Mouse (Mus musculus) colon, adult 2 months (tissue): Measurements from ENCODE around the gene Mrpl14. TPM values are rescaled to one million over a fixed set of nuclear protein-coding genes. Genes with fewer than 3 reads are reported as not detected.

Experiments
- polyA plus RNA-seq: library from polyadenylated mRNA; depleted of rRNA; stranded (reverse); fragments of >200 nt; gene quantifications from 2 replicates; pipeline ENCODE4 v1.2.3, GENCODE M21; 2012; rRNA removed

Gene Mrpl14
- polyA plus RNA-seq, result 218 and 256 TPM in 2 replicates

GRCm38 (mm10) chr17:45686093-45686619 is at the start of gene Mrpl14:
Gene Mrpl14 (plus strand): TSS chr17:45686322.

GRCm38 (mm10) chr17:45659225-45659624 is 26.9 kb upstream of the Mrpl14 start, which contains the start of gene Capn11:
Gene Capn11 (minus strand): TSS chr17:45659325.

DNA sequence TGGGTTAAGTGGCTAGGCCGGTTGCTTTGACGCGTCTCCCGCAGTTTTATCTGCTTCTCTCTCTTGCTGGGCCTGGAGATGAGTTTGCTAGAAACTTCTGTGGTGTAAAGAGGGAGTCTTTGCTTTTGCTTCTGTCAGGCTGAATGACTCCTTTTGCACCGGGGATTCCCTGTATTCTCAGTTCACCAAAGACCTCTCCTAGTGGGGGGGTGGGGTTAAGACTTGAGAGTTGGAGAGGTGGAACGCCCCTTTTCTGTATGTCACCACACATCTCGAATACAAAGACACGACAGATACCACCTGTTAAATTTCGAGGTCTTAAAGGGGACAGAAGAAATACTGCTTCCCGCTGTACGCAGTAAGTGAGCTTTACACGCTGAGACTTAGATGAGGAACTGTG is 594 bp downstream of the Mrpl14 start, which contains the start of gene Tmem63b:
Gene Tmem63b, minus strand, starts transcription at position 190 of the 400 bp plus-strand sequence.

GRCm38 (mm10) chr17:45733735-45734301 is 47.7 kb downstream of the Mrpl14 start, which contains the start of gene 1600014C23Rik:
Gene 1600014C23Rik (minus strand): TSS chr17:45733844.

Other genes with a start within 250 kb of the Mrpl14 start
- 0.10 TPM in 1 of 2 replicates, not detected in the other for gene Spats1, start 210.9 kb upstream of the Mrpl14 start, polyA plus RNA-seq
- gene Aars2, start 179.5 kb upstream of the Mrpl14 start, polyA plus RNA-seq, result 22.8 and 27.8 TPM in 2 replicates
- gene Tcte1, start 162.9 kb upstream of the Mrpl14 start, polyA plus RNA-seq, result 0.05 and 0.07 TPM in 2 replicates
- 0.98 and 1.2 TPM in 2 replicates for gene Tmem151b, start 136.6 kb upstream of the Mrpl14 start, polyA plus RNA-seq
- gene Nfkbie, start 130.6 kb upstream of the Mrpl14 start, polyA plus RNA-seq, result 7.2 and 7.6 TPM in 2 replicates
- 248 and 269 TPM in 2 replicates for gene Slc35b2, start 122.4 kb upstream of the Mrpl14 start, polyA plus RNA-seq
- 224 and 250 TPM in 2 replicates for gene Hsp90ab1, start 113.1 kb upstream of the Mrpl14 start, polyA plus RNA-seq
- gene Slc29a1, start 86.7 kb upstream of the Mrpl14 start, polyA plus RNA-seq, result 89.4 and 90.9 TPM in 2 replicates
- gene Mymx, start 84.2 kb upstream of the Mrpl14 start, polyA plus RNA-seq, result not detected in 2 replicates
- not detected in 2 replicates for gene Capn11, start 27.0 kb upstream of the Mrpl14 start, polyA plus RNA-seq
- 120 and 148 TPM in 2 replicates for gene Tmem63b, start 583 bp downstream of the Mrpl14 start, polyA plus RNA-seq
- gene 1600014C23Rik, start 47.5 kb downstream of the Mrpl14 start, polyA plus RNA-seq, result not detected in 2 replicates